Mouse (Mus musculus): ENCODE results near the gene Tox4. TPM values are rescaled to one million over a fixed set of nuclear protein-coding genes. Genes with fewer than 3 reads are reported as not detected.

Tox4 gene
- polyA plus RNA-seq, 1 experiment from 2014 or later, result 55.5 TPM

Other genes starting within 250 kb of the Tox4 start
- not detected in 2 replicates for gene Olfr221, start 236.7 kb upstream of the Tox4 start, polyA plus RNA-seq (2015; fragmentation: Nextera tagmentation; extraction: Ambion mirVana)
- gene Hnrnpc, start 175.1 kb upstream of the Tox4 start, polyA plus RNA-seq (2015; fragmentation: Nextera tagmentation; extraction: Ambion mirVana), result 623 and 652 TPM in 2 replicates
- gene Rpgrip1, start 168.4 kb upstream of the Tox4 start, polyA plus RNA-seq (2015; fragmentation: Nextera tagmentation; extraction: Ambion mirVana), result 51.5 and 54.6 TPM in 2 replicates
- 55.0 and 57.1 TPM in 2 replicates for gene Supt16, start 81.7 kb upstream of the Tox4 start, polyA plus RNA-seq (2015; fragmentation: Nextera tagmentation; extraction: Ambion mirVana)
- 42.4 and 43.8 TPM in 2 replicates for gene Chd8, start 21.4 kb upstream of the Tox4 start, polyA plus RNA-seq (2015; fragmentation: Nextera tagmentation; extraction: Ambion mirVana)
- 57.4 and 61.8 TPM in 2 replicates for gene Rab2b, start 399 bp downstream of the Tox4 start, polyA plus RNA-seq (2015; fragmentation: Nextera tagmentation; extraction: Ambion mirVana)
- 48.1 and 51.5 TPM in 2 replicates for gene Mettl3, start 26.0 kb downstream of the Tox4 start, polyA plus RNA-seq (2015; fragmentation: Nextera tagmentation; extraction: Ambion mirVana)
- 46.2 and 49.5 TPM in 2 replicates for gene Sall2, start 49.6 kb downstream of the Tox4 start, polyA plus RNA-seq (2015; fragmentation: Nextera tagmentation; extraction: Ambion mirVana)
- gene Olfr1513, start 77.3 kb downstream of the Tox4 start, polyA plus RNA-seq (2015; fragmentation: Nextera tagmentation; extraction: Ambion mirVana), result not detected in 2 replicates
- 0.12 and 0.21 TPM in 2 replicates for gene Olfr1512, start 100.0 kb downstream of the Tox4 start, polyA plus RNA-seq (2015; fragmentation: Nextera tagmentation; extraction: Ambion mirVana)
- gene Olfr1511, start 118.2 kb downstream of the Tox4 start, polyA plus RNA-seq (2015; fragmentation: Nextera tagmentation; extraction: Ambion mirVana), result 0.18 and 0.87 TPM in 2 replicates
- gene Olfr1510, start 135.2 kb downstream of the Tox4 start, polyA plus RNA-seq (2015; fragmentation: Nextera tagmentation; extraction: Ambion mirVana), result not detected in 2 replicates
- gene Olfr1509, start 163.8 kb downstream of the Tox4 start, polyA plus RNA-seq (2015; fragmentation: Nextera tagmentation; extraction: Ambion mirVana), result not detected in 2 replicates
- gene Olfr1508, start 188.3 kb downstream of the Tox4 start, polyA plus RNA-seq (2015; fragmentation: Nextera tagmentation; extraction: Ambion mirVana), result not detected in 2 replicates
- gene Olfr1507, start 216.6 kb downstream of the Tox4 start, polyA plus RNA-seq (2015; fragmentation: Nextera tagmentation; extraction: Ambion mirVana), result not detected in 2 replicates

Measured in hindbrain, embryonic 13.5 days (tissue).